In genomic region chr15:63195031-63195430, GRCm38 (mm10) we compare ENCODE assay signal across 19 mouse cellular contexts.
DNase-seq lines count a peak whose midpoint lies in the region; ATAC-seq and TF ChIP-seq lines count a peak whose summit lies in the region.
"Had no signal": no experiment of that assay in that cellular context is flagged by ENCODE, and none has a peak within 500 bp of the region (broad histone marks: within the 10 kb centered on the region; RNA-seq: fewer than 3 reads in every experiment).

No protein-coding gene starts in this region.

- TF ChIP-seq CTCF in forebrain, postnatal 0 days (IDR thresholded peaks at IDR 0.05; ENCODE audit: low read depth): no peak
- TF ChIP-seq CTCF in lung, embryonic 14.5 days (IDR thresholded peaks at IDR 0.05; ENCODE audit: low read depth): no peak

- 82% methylated on average over 2 of the region's 2 CpGs for WGBS in forebrain, postnatal 0 days
- WGBS in forebrain, embryonic 11.5 days: 91% methylated on average over 2 of the region's 2 CpGs
- WGBS in lung, embryonic 14.5 days: 57% methylated on average over 2 of the region's 2 CpGs
- WGBS in limb, embryonic 10.5 days: 88% methylated on average over 2 of the region's 2 CpGs

- no peaks in the 10 kb centered on the region for H3K27me3 ChIP-seq in forebrain, postnatal 0 days (ENCODE audit: insufficient read depth, low read length)
- no peaks in the 10 kb centered on the region for H3K27me3 ChIP-seq in forebrain, embryonic 11.5 days (ENCODE audit: control insufficient read depth, insufficient read depth, low read length)
- H3K27me3 ChIP-seq in lung, embryonic 14.5 days (ENCODE audit: insufficient read depth, low read length): no peaks in the 10 kb centered on the region
- H3K27me3 ChIP-seq in limb, embryonic 10.5 days (ENCODE audit: low read depth, poor library complexity, severe bottlenecking): no peaks in the 10 kb centered on the region
- H3K27me3 ChIP-seq: forebrain, embryonic 13.5 days; heart, embryonic 12.5 days; limb, embryonic 12.5 days; liver, embryonic 12.5 days had no signal

- H3K4me3 ChIP-seq in forebrain, postnatal 0 days (ENCODE audit: low read depth, low read length): no peak overlapping the region
- no peak overlapping the region for H3K4me3 ChIP-seq in forebrain, embryonic 11.5 days (ENCODE audit: low read depth, low read length)
- no peak overlapping the region for H3K4me3 ChIP-seq in lung, embryonic 14.5 days (ENCODE audit: low read depth, low read length)
- no peak overlapping the region for H3K4me3 ChIP-seq in limb, embryonic 10.5 days
- H3K4me3 ChIP-seq: forebrain, embryonic 13.5 days; heart, embryonic 12.5 days; limb, embryonic 12.5 days; liver, embryonic 12.5 days; midbrain, embryonic 10.5 days had no signal

- peaks cover 5% of the 10 kb centered on the region; the same call in 1 of the 2 replicates for H3K4me1 ChIP-seq in forebrain, postnatal 0 days (ENCODE audit: insufficient read depth)
- H3K4me1 ChIP-seq in forebrain, embryonic 11.5 days (replicated peaks; ENCODE audit: control insufficient read depth, insufficient read depth, low read length): no peaks in the 10 kb centered on the region
- H3K4me1 ChIP-seq in lung, embryonic 14.5 days (ENCODE audit: insufficient read depth): peaks cover 4% of the 10 kb centered on the region; the same call in 1 of the 2 replicates
- peaks cover 42% of the 10 kb centered on the region for H3K4me1 ChIP-seq in limb, embryonic 10.5 days
- H3K4me1 ChIP-seq: forebrain, embryonic 13.5 days; heart, embryonic 12.5 days; liver, embryonic 12.5 days had no signal

- DNase-seq in forebrain, postnatal 0 days: peak; percentile 57
- no peak for DNase-seq in forebrain, embryonic 11.5 days (ENCODE audit: low spot score)
- DNase-seq in lung, embryonic 14.5 days: peak; percentile 55
- no peak for DNase-seq in lung, adult 18-20 months
- DNase-seq in limb, embryonic 10.5 days (ENCODE audit: low spot score): no peak
- peak; percentile 16 for DNase-seq in lung, postnatal 36 days
- DNase-seq in frontal cortex, postnatal 10 days (ENCODE audit: low spot score in 2 of 2): no peak
- DNase-seq: adrenal gland, adult 2 months; cerebellum, adult 11 months; heart, postnatal 14 days; kidney, adult 9 months; thymus, adult 2 months had no signal

- ATAC-seq in forebrain, postnatal 0 days: peak; percentile 55; the same call in 1 of the 2 replicates
- no peak for ATAC-seq in forebrain, embryonic 11.5 days (replicated peaks; ENCODE audit: low FRiP score)
- ATAC-seq in lung, embryonic 14.5 days (ENCODE audit: insufficient read depth): no peak
- ATAC-seq: forebrain, embryonic 13.5 days; liver, embryonic 12.5 days had no signal

- H3K9ac ChIP-seq in forebrain, postnatal 0 days: no peak overlapping the region
- H3K9ac ChIP-seq in forebrain, embryonic 11.5 days (ENCODE audit: low read length): no peak overlapping the region
- no peak overlapping the region for H3K9ac ChIP-seq in lung, embryonic 14.5 days
- H3K9ac ChIP-seq: forebrain, embryonic 13.5 days; heart, embryonic 12.5 days; hindbrain, embryonic 14.5 days; limb, embryonic 12.5 days; liver, embryonic 12.5 days had no signal

- H3K9me3 ChIP-seq in forebrain, postnatal 0 days (ENCODE audit: low read length): no peaks in the 10 kb centered on the region
- no peaks in the 10 kb centered on the region for H3K9me3 ChIP-seq in forebrain, embryonic 11.5 days (ENCODE audit: control insufficient read depth, low read length)
- H3K9me3 ChIP-seq in lung, embryonic 14.5 days (ENCODE audit: low read depth, low read length): no peaks in the 10 kb centered on the region
- H3K9me3 ChIP-seq in limb, embryonic 10.5 days (replicated peaks): no peaks in the 10 kb centered on the region
- H3K9me3 ChIP-seq: forebrain, embryonic 13.5 days; heart, embryonic 12.5 days; limb, embryonic 12.5 days; liver, embryonic 12.5 days; midbrain, embryonic 10.5 days had no signal

- no peak overlapping the region for H3K4me2 ChIP-seq in forebrain, postnatal 0 days (ENCODE audit: low read depth)
- no peak overlapping the region for H3K4me2 ChIP-seq in forebrain, embryonic 11.5 days (ENCODE audit: low read depth, low read length, severe bottlenecking)
- H3K4me2 ChIP-seq in lung, embryonic 14.5 days: no peak overlapping the region
- H3K4me2 ChIP-seq: forebrain, embryonic 13.5 days; heart, embryonic 12.5 days; hindbrain, embryonic 14.5 days; limb, embryonic 12.5 days; liver, embryonic 12.5 days had no signal

- no peak overlapping the region for H3K27ac ChIP-seq in forebrain, postnatal 0 days (ENCODE audit: low read depth, low read length)
- H3K27ac ChIP-seq in forebrain, embryonic 11.5 days (ENCODE audit: low read depth, low read length): no peak overlapping the region
- no peak overlapping the region for H3K27ac ChIP-seq in lung, embryonic 14.5 days (ENCODE audit: low read depth)
- H3K27ac ChIP-seq in limb, embryonic 10.5 days: peak overlapping the region; percentile 75
- H3K27ac ChIP-seq: forebrain, embryonic 13.5 days; hindbrain, embryonic 14.5 days; limb, embryonic 12.5 days; liver, embryonic 12.5 days; macrophage; midbrain, embryonic 10.5 days had no signal

- no peaks in the 10 kb centered on the region for H3K36me3 ChIP-seq in forebrain, postnatal 0 days (ENCODE audit: insufficient read depth)
- no peaks in the 10 kb centered on the region for H3K36me3 ChIP-seq in forebrain, embryonic 11.5 days (ENCODE audit: control insufficient read depth, insufficient read depth, low read length)
- H3K36me3 ChIP-seq in lung, embryonic 14.5 days (ENCODE audit: insufficient read depth): no peaks in the 10 kb centered on the region
- no peaks in the 10 kb centered on the region for H3K36me3 ChIP-seq in limb, embryonic 10.5 days
- H3K36me3 ChIP-seq: heart, embryonic 12.5 days; limb, embryonic 12.5 days; liver, embryonic 12.5 days; midbrain, embryonic 10.5 days had no signal

Comparison
In these comparisons a context has a peak if more than half of its experiments do, and no peak if none do; other contexts are left out.
1. DNase-seq: peak in forebrain, postnatal 0 days (single experiment), lung, embryonic 14.5 days (single experiment) and lung, postnatal 36 days (single experiment); none in forebrain, embryonic 11.5 days (single experiment), lung, adult 18-20 months (0 of 2), limb, embryonic 10.5 days (single experiment) and frontal cortex, postnatal 10 days (0 of 2).